Mouse (Mus musculus) lung, embryonic 15.5 days (tissue): ENCODE results near the gene Arl5b. TPM values are rescaled to one million over a fixed set of nuclear protein-coding genes. Genes with fewer than 3 reads are reported as not detected.

ENCODE experiments used
- ATAC-seq: fragments of 200-750 bp; cut with Nextera tagmentation; 2 replicates; pipeline ENCODE4 v1.8.0; 2017; ENCODE audit warnings: moderate number of reproducible peaks, borderline replicate concordance; ENCODE audit not compliant: low FRiP score, low TSS enrichment; ENCODE audit errors: extremely low read depth
- H3K27ac ChIP-seq: fragments of 300-500 bp; sonication (generic); 2 replicates; pipeline ENCODE4 v1.5.1; 2015; ENCODE audit warnings: moderate library complexity, mild to moderate bottlenecking, inconsistent platforms
- H3K27me3 ChIP-seq: fragments of 300-500 bp; sonication (generic); 2 replicates; pipeline ENCODE4 v1.6.1; 2015; ENCODE audit warnings: inconsistent platforms
- H3K36me3 ChIP-seq: fragments of 300-500 bp; sonication (generic); 2 replicates; pipeline ENCODE4 v1.6.1; 2015; ENCODE audit warnings: inconsistent platforms
- H3K4me1 ChIP-seq: fragments of 300-500 bp; sonication (generic); 2 replicates; pipeline ENCODE4 v1.6.1; 2015; ENCODE audit warnings: inconsistent platforms
- H3K4me2 ChIP-seq: fragments of 300-500 bp; sonication (generic); 2 replicates; pipeline ENCODE4 v1.6.1; 2015; ENCODE audit warnings: inconsistent platforms, mild to moderate bottlenecking, moderate library complexity
- H3K4me3 ChIP-seq: fragments of 300-500 bp; sonication (generic); 2 replicates; pipeline ENCODE4 v1.5.1; 2015; ENCODE audit warnings: mild to moderate bottlenecking, inconsistent platforms
- H3K9ac ChIP-seq: fragments of 300-500 bp; sonication (generic); 2 replicates; pipeline ENCODE4 v1.6.1; 2015; ENCODE audit warnings: inconsistent platforms
- H3K9me3 ChIP-seq: fragments of 300-500 bp; sonication (generic); 2 replicates; pipeline ENCODE4 v1.6.1; 2016; ENCODE audit warnings: inconsistent platforms
- WGBS: fragments of 180-500 bp; shearing (Covaris S2); methylation state at CpG from one replicate; pipeline ENCODE4 v1.1.7; 2015; 5-methylcytosine and 5-hydroxymethylcytosine counted together
- polyA plus RNA-seq: library from polyadenylated mRNA; unstranded; fragments of >200 nt; fragmentation: Nextera tagmentation; extraction: Ambion mirVana; gene quantifications from 2 replicates; pipeline ENCODE4 v1.2.1, GENCODE M21; 2015

The Arl5b gene
- 33.3 and 33.5 TPM in 2 replicates for polyA plus RNA-seq

- Histone ChIP-seq H3K27ac (peak within 1 kb of the TSS; percentile 34; the same call in 1 of the 2 replicates), H3K9ac (peak within 1 kb of the TSS; percentile 57), H3K4me3 (peak within 1 kb of the TSS; percentile 59), H3K4me1 (peaks cover 9% of the 10 kb centered on the region), H3K36me3 (no peaks in the 10 kb centered on the region), H3K27me3 (no peaks in the 10 kb centered on the region), H3K4me2 (peak within 1 kb of the TSS; percentile 56), H3K9me3 (no peaks in the 10 kb centered on the region)
- ATAC-seq, result peak; percentile 96
- WGBS, result 5% methylated on average over 20 of the region's 20 CpGs
Observed at GRCm38 (mm10) chr2:15049117-15049873, at the start of gene Arl5b. Arl5b (plus strand) TSS chr2:15049395.

GRCm38 (mm10) chr2:15007531-15007930 is 41.7 kb upstream of the Arl5b start:
- Histone ChIP-seq H3K9me3 (no peaks in the 10 kb centered on the region; the same call in 1 of the 2 replicates), H3K27me3 (no peaks in the 10 kb centered on the region), H3K36me3 (no peaks in the 10 kb centered on the region), H3K4me3 (no peak overlapping the region), H3K27ac (no peak overlapping the region), H3K4me2 (no peak overlapping the region), H3K9ac (no peak overlapping the region), H3K4me1 (no peaks in the 10 kb centered on the region)
- 78% methylated on average over 3 of the region's 3 CpGs for WGBS
- ATAC-seq, result no peak

GRCm38 (mm10) chr2:15008072-15008471 is 41.1 kb upstream of the Arl5b start:
- Histone ChIP-seq H3K36me3 (no peaks in the 10 kb centered on the region), H3K4me2 (no peak overlapping the region), H3K9ac (no peak overlapping the region), H3K4me3 (no peak overlapping the region), H3K9me3 (no peaks in the 10 kb centered on the region; the same call in 1 of the 2 replicates), H3K4me1 (no peaks in the 10 kb centered on the region), H3K27ac (no peak overlapping the region), H3K27me3 (no peaks in the 10 kb centered on the region)
- WGBS, result 85% methylated on average over 1 of the region's 1 CpGs
- ATAC-seq, result no peak

- H3K4me3 ChIP-seq, result no peak overlapping the region
- no peaks in the 10 kb centered on the region for H3K9me3 ChIP-seq
- H3K27me3 ChIP-seq, result no peaks in the 10 kb centered on the region
- no peaks in the 10 kb centered on the region for H3K4me1 ChIP-seq
- H3K36me3 ChIP-seq, result no peaks in the 10 kb centered on the region
- no peak overlapping the region for H3K27ac ChIP-seq
- H3K4me2 ChIP-seq, result no peak overlapping the region
- no peak overlapping the region for H3K9ac ChIP-seq
- 85% methylated on average over 3 of the region's 3 CpGs for WGBS
- no peak for ATAC-seq
Observed at GRCm38 (mm10) chr2:15026817-15027216, 22.4 kb upstream of the Arl5b start.

- H3K27me3 ChIP-seq, result no peaks in the 10 kb centered on the region
- no peaks in the 10 kb centered on the region for H3K36me3 ChIP-seq
- H3K4me1 ChIP-seq, result no peaks in the 10 kb centered on the region
- 84% methylated on average over 1 of the region's 1 CpGs for WGBS
- H3K27ac ChIP-seq, result no peak overlapping the region
- no peaks in the 10 kb centered on the region for H3K9me3 ChIP-seq
- no peak for ATAC-seq
- H3K4me3 ChIP-seq, result no peak overlapping the region
- no peak overlapping the region for H3K4me2 ChIP-seq
- no peak overlapping the region for H3K9ac ChIP-seq
Observed at GRCm38 (mm10) chr2:15027816-15028215, 21.4 kb upstream of the Arl5b start.

- no peak overlapping the region for H3K4me3 ChIP-seq
- no peaks in the 10 kb centered on the region for H3K36me3 ChIP-seq
- no peak overlapping the region for H3K4me2 ChIP-seq
- H3K9ac ChIP-seq, result no peak overlapping the region
- no peak overlapping the region for H3K27ac ChIP-seq
- WGBS, result 77% methylated on average over 6 of the region's 6 CpGs
- H3K9me3 ChIP-seq, result no peaks in the 10 kb centered on the region
- ATAC-seq, result no peak
- no peaks in the 10 kb centered on the region for H3K4me1 ChIP-seq
- H3K27me3 ChIP-seq, result no peaks in the 10 kb centered on the region
Observed at GRCm38 (mm10) chr2:15038705-15039104, 10.5 kb upstream of the Arl5b start.

GRCm38 (mm10) chr2:15040326-15040725 is 8.9 kb upstream of the Arl5b start:
- Histone ChIP-seq H3K36me3 (no peaks in the 10 kb centered on the region), H3K27me3 (no peaks in the 10 kb centered on the region), H3K9ac (no peak overlapping the region), H3K9me3 (no peaks in the 10 kb centered on the region), H3K27ac (no peak overlapping the region), H3K4me1 (no peaks in the 10 kb centered on the region), H3K4me2 (no peak overlapping the region), H3K4me3 (no peak overlapping the region)
- ATAC-seq, result no peak
- 55% methylated on average over 5 of the region's 5 CpGs for WGBS

- no peak; the same call in 1 of the 2 replicates for ATAC-seq
- WGBS, result 10% methylated on average over 10 of the region's 10 CpGs
- Histone ChIP-seq H3K4me2 (peak overlapping the region; percentile 73), H3K9ac (peak overlapping the region; percentile 60), H3K27ac (peak overlapping the region; percentile 91), H3K36me3 (0 out of 2 replicates have a peak, but pooled peaks cover 3% of the 10 kb centered on the region), H3K9me3 (no peaks in the 10 kb centered on the region), H3K27me3 (no peaks in the 10 kb centered on the region), H3K4me3 (peak overlapping the region; percentile 79), H3K4me1 (peaks cover 29% of the 10 kb centered on the region)
Observed at GRCm38 (mm10) chr2:15054496-15054895, 5.3 kb downstream of the Arl5b start.

GRCm38 (mm10) chr2:15054945-15055637 is 5.9 kb downstream of the Arl5b start, which contains the start of gene Nsun6:
Nsun6 (minus strand) TSS chr2:15055069.
- peak; percentile 99 for ATAC-seq
- Histone ChIP-seq H3K36me3 (0 out of 2 replicates have a peak, but pooled peaks cover 3% of the 10 kb centered on the region), H3K4me2 (peak within 1 kb of the TSS; percentile 73), H3K27ac (peak within 1 kb of the TSS; percentile 91), H3K4me3 (peak within 1 kb of the TSS; percentile 79), H3K9me3 (no peaks in the 10 kb centered on the region), H3K27me3 (no peaks in the 10 kb centered on the region), H3K9ac (peak within 1 kb of the TSS; percentile 94), H3K4me1 (peaks cover 29% of the 10 kb centered on the region)
- WGBS, result under 1% methylated on average over 75 of the region's 75 CpGs

- WGBS, result under 1% methylated on average over 15 of the region's 15 CpGs
- Histone ChIP-seq H3K27ac (peak overlapping the region; percentile 91), H3K36me3 (0 out of 2 replicates have a peak, but pooled peaks cover 3% of the 10 kb centered on the region)
Observed at GRCm38 (mm10) chr2:15055741-15056151, 6.6 kb downstream of the Arl5b start.

GRCm38 (mm10) chr2:15058227-15058626 is 9.0 kb downstream of the Arl5b start:
- Histone ChIP-seq H3K36me3 (0 out of 2 replicates have a peak, but pooled peaks cover 3% of the 10 kb centered on the region), H3K27ac (no peak overlapping the region), H3K9me3 (no peaks in the 10 kb centered on the region), H3K27me3 (no peaks in the 10 kb centered on the region), H3K4me1 (peaks cover 29% of the 10 kb centered on the region), H3K9ac (no peak overlapping the region), H3K4me3 (no peak overlapping the region), H3K4me2 (no peak overlapping the region)
- ATAC-seq, result no peak
- WGBS, result 81% methylated on average over 5 of the region's 5 CpGs

More at GRCm38 (mm10) chr2:15055741-15056151, 6.6 kb downstream of the Arl5b start:
- Histone ChIP-seq H3K4me2 (peak overlapping the region; percentile 54), H3K4me3 (peak overlapping the region; percentile 79), H3K27me3 (no peaks in the 10 kb centered on the region), H3K4me1 (peaks cover 29% of the 10 kb centered on the region), H3K9ac (peak overlapping the region; percentile 94), H3K9me3 (no peaks in the 10 kb centered on the region)
- ATAC-seq, result no peak

- no peak for ATAC-seq
Observed at GRCm38 (mm10) chr2:15060856-15061255, 11.7 kb downstream of the Arl5b start.

More at GRCm38 (mm10) chr2:15060856-15061255, 11.7 kb downstream of the Arl5b start:
- WGBS, result 84% methylated on average over 3 of the region's 3 CpGs
- H3K36me3 ChIP-seq, result 0 out of 2 replicates have a peak, but pooled peaks cover 3% of the 10 kb centered on the region
- H3K27me3 ChIP-seq, result no peaks in the 10 kb centered on the region
- H3K9me3 ChIP-seq, result no peaks in the 10 kb centered on the region
- no peak overlapping the region for H3K4me3 ChIP-seq
- H3K4me1 ChIP-seq, result peaks cover 43% of the 10 kb centered on the region
- no peak overlapping the region for H3K27ac ChIP-seq
- no peak overlapping the region for H3K4me2 ChIP-seq
- no peak overlapping the region for H3K9ac ChIP-seq
